Mouse (Mus musculus): Measurements from ENCODE around the gene Ntn3. TPM values are rescaled to one million over a fixed set of nuclear protein-coding genes. Genes with fewer than 3 reads are reported as not detected.

Gene Ntn3
- polyA plus RNA-seq, 1 experiment from 2014 or later, result 4.7 TPM

DNA sequence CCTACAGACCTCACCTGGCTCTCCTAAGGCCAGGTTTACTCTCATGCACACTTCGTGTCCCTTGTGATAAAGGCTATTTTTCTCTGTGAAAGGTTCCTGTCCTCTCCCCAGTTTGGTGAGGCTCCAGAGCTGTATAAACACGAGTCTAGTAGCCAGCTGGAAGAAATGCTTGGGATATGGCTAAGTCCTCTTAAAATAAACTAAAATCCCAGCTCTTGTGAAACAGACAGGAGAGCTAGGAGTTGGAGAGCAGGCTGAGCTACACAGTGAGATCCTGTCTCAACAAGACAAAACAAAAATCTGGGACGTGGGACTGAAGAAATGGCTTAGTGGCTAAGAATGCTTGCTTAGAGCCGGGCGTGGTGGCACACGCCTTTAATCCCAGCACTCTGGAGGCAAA is 3.9 kb upstream of the Ntn3 start:
- Histone ChIP-seq H3K9ac (replicated peaks; ENCODE audit: low read depth, low read length) (no peak overlapping the region), H3K36me3 (ENCODE audit: control insufficient read depth, insufficient read depth) (0 out of 2 replicates have a peak, but pooled peaks cover 5% of the 10 kb centered on the region), H3K4me3 (replicated peaks; ENCODE audit: low read length) (no peak overlapping the region), H3K9me3 (ENCODE audit: control insufficient read depth, low read length) (no peaks in the 10 kb centered on the region), H3K27me3 (replicated peaks; ENCODE audit: control insufficient read depth, insufficient read depth, low read length) (no peaks in the 10 kb centered on the region), H3K27ac (ENCODE audit: low read length) (no peak overlapping the region), H3K4me1 (replicated peaks; ENCODE audit: control insufficient read depth, insufficient read depth, low read length) (peaks cover 33% of the 10 kb centered on the region), H3K4me2 (ENCODE audit: low read length) (no peak overlapping the region)
- no peak for ATAC-seq
- 81% methylated on average over 6 of the region's 6 CpGs for WGBS

DNA sequence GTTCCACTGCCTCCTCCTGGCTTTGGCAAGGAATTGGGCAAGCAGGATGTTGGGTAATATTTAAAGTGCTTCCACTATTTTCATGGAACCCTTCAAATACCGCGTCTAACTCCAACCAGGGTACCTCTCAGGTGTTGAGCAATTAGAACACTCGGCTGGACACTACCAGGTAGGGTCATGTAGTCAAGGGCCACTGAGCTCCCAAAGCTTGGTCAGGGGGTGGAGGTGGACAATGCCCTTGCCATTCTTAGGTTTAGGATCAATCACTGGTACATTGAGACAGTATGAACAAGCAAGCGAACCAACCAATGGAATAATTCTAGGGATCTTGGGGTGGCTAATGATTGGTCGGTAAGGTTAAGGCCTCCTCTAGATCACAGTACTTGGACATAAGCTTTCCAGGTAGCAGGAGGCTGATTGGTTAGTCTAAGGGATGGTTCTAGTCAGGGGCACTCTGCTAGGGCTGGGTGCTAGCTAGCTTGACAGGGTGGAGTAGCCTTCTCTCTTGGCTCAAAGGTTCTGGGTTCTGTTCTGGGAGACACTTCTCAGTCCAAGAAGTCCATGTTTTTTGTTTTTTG is 3.2 kb upstream of the Ntn3 start:
- no peak for ATAC-seq
- peak overlapping the region; percentile 98 for H3K4me2 ChIP-seq (ENCODE audit: low read length)
- 24% methylated on average over 5 of the region's 5 CpGs for WGBS
- no peaks in the 10 kb centered on the region for H3K9me3 ChIP-seq (ENCODE audit: control insufficient read depth, low read length)
- no peak overlapping the region for H3K27ac ChIP-seq (ENCODE audit: low read length)
- H3K9ac ChIP-seq (replicated peaks; ENCODE audit: low read depth, low read length), result no peak overlapping the region
- 0 out of 2 replicates have a peak, but pooled peaks cover 5% of the 10 kb centered on the region for H3K36me3 ChIP-seq (ENCODE audit: control insufficient read depth, insufficient read depth)
- peak overlapping the region; percentile 69 for H3K4me3 ChIP-seq (replicated peaks; ENCODE audit: low read length)
- peaks cover 6% of the 10 kb centered on the region; the same call in 1 of the 2 replicates for H3K27me3 ChIP-seq (replicated peaks; ENCODE audit: control insufficient read depth, insufficient read depth, low read length)
- H3K4me1 ChIP-seq (replicated peaks; ENCODE audit: control insufficient read depth, insufficient read depth, low read length), result peaks cover 39% of the 10 kb centered on the region

DNA sequence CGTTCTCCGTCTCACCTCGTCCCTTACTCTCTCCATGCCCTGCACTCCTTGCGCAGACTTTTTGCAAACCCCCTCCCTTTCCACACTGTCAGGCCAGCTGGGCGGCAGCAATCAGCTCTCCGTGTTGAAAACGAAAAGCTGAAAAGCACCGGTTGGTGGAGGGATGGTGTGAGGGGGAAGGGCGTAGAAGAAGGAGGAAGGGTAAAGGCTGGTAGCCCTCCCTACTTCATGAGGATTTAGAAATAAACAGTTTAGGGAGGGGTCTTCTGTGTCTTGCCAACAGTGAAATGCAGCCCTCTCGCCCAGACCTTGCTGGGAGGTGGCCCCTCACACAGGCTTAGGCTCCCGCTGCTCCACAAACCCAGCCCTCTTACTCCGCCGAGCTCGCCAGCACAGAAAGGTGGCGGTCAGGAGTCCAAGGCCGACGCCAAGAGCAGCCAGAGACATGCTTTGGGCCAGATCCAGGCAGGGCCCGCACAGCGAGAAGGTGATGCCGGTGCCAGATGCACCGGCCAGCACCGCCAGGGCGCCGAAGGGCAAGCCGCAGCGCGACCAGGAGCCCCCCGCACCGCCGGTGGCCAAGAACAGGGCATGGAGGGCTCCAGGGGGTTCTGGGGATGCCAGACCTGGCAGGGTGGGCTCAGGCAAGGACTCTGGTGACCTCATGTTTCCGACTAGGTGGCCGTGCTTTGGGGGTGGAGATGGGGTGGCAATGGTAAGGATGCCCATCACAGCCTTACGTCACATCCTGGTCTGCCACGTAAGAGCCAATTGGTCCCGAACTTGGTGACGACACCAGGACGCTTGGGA is 2.5 kb upstream of the Ntn3 start:
- H3K4me3 ChIP-seq (replicated peaks; ENCODE audit: low read length), result peak overlapping the region; percentile 69
- ATAC-seq, result peak; percentile 65
- WGBS, result under 1% methylated on average over 37 of the region's 37 CpGs
- peaks cover 46% of the 10 kb centered on the region for H3K4me1 ChIP-seq (replicated peaks; ENCODE audit: control insufficient read depth, insufficient read depth, low read length)
- H3K27me3 ChIP-seq (replicated peaks; ENCODE audit: control insufficient read depth, insufficient read depth, low read length), result peaks cover 8% of the 10 kb centered on the region; the same call in 1 of the 2 replicates
- peak overlapping the region; percentile 78 for H3K27ac ChIP-seq (ENCODE audit: low read length)
- H3K4me2 ChIP-seq (ENCODE audit: low read length), result peak overlapping the region; percentile 98
- H3K9ac ChIP-seq (replicated peaks; ENCODE audit: low read depth, low read length), result peak overlapping the region; percentile 88
- H3K9me3 ChIP-seq (ENCODE audit: control insufficient read depth, low read length), result no peaks in the 10 kb centered on the region
- 0 out of 2 replicates have a peak, but pooled peaks cover 5% of the 10 kb centered on the region for H3K36me3 ChIP-seq (ENCODE audit: control insufficient read depth, insufficient read depth)

DNA sequence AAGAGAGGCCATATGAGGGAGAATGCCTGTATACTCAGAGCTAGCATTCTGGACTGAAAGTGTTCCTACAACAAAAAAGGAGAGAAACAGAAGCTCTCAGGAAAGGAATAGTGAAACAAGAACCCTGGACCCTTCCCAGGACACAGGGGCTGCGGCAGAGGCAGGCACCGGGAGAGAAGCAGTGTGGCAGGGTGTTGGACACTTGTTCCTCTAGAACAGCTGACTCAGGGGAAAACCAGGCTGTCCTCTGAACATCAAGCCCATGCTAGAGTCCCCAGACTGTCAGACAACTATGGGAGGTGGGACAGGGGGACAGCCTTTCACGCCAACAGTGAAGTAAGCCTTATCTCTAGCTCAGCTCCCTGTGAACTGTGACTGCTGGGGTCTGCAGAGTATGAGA is 1.3 kb upstream of the Ntn3 start:
- H3K4me2 ChIP-seq (ENCODE audit: low read length), result no peak overlapping the region
- ATAC-seq, result no peak
- no peaks in the 10 kb centered on the region for H3K9me3 ChIP-seq (ENCODE audit: control insufficient read depth, low read length)
- 0 out of 2 replicates have a peak, but pooled peaks cover 2% of the 10 kb centered on the region for H3K36me3 ChIP-seq (ENCODE audit: control insufficient read depth, insufficient read depth)
- H3K9ac ChIP-seq (replicated peaks; ENCODE audit: low read depth, low read length), result no peak overlapping the region
- 85% methylated on average over 3 of the region's 3 CpGs for WGBS
- H3K27me3 ChIP-seq (replicated peaks; ENCODE audit: control insufficient read depth, insufficient read depth, low read length), result peaks cover 8% of the 10 kb centered on the region; the same call in 1 of the 2 replicates
- H3K4me1 ChIP-seq (replicated peaks; ENCODE audit: control insufficient read depth, insufficient read depth, low read length), result peaks cover 59% of the 10 kb centered on the region
- no peak overlapping the region for H3K4me3 ChIP-seq (replicated peaks; ENCODE audit: low read length)
- H3K27ac ChIP-seq (ENCODE audit: low read length), result no peak overlapping the region

DNA sequence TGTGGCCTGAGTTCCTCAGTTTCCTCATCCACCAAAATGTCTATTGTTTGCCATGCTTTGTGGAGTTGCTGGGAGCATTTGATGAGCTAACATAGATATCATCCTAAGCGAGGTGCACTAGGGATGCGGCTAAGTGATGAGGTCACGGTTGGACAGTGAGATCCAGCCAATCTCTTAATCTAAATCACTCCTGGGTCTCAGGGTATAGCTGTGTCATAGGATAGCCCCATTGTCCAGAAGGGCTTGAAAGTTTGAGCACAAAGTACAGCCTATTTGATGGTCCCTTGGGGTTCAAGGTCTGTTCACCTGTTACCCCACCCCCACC is 547 bp upstream of the Ntn3 start:
- 69% methylated on average over 3 of the region's 3 CpGs for WGBS
- no peak for ATAC-seq
- H3K9ac ChIP-seq (replicated peaks; ENCODE audit: low read depth, low read length), result no peak overlapping the region
- no peaks in the 10 kb centered on the region for H3K9me3 ChIP-seq (ENCODE audit: control insufficient read depth, low read length)
- no peaks in the 10 kb centered on the region for H3K36me3 ChIP-seq (ENCODE audit: control insufficient read depth, insufficient read depth)
- H3K4me3 ChIP-seq (replicated peaks; ENCODE audit: low read length), result no peak overlapping the region
- peaks cover 60% of the 10 kb centered on the region for H3K4me1 ChIP-seq (replicated peaks; ENCODE audit: control insufficient read depth, insufficient read depth, low read length)
- peak overlapping the region; percentile 59; the same call in 1 of the 2 replicates for H3K27ac ChIP-seq (ENCODE audit: low read length)
- peak overlapping the region; percentile 96 for H3K4me2 ChIP-seq (ENCODE audit: low read length)
- H3K27me3 ChIP-seq (replicated peaks; ENCODE audit: control insufficient read depth, insufficient read depth, low read length), result peaks cover 8% of the 10 kb centered on the region; the same call in 1 of the 2 replicates

DNA sequence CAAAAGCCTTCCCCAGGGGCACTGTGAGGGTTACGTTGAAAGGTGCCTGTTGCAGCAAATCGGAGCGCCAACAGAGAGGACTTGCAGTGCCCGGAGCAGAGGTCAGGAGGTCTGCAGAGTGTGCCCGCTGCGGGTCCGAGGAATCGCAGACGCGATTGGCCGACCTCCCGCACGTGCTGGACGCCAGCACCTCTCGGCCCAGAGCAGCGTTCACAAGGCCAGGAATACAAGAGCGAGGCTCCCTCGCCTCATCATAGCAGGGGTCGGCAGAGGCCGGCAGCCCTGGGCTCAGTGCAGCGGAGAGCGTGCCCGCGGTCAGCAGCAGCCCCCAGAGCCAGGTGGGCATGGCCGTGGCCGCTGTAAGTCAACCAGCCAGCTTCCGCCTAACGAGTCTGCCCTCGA is 689 bp downstream of the Ntn3 start:
- Histone ChIP-seq H3K4me1 (replicated peaks; ENCODE audit: control insufficient read depth, insufficient read depth, low read length) (peaks cover 73% of the 10 kb centered on the region), H3K27ac (ENCODE audit: low read length) (peak overlapping the region; percentile 59), H3K4me3 (replicated peaks; ENCODE audit: low read length) (peak overlapping the region; percentile 54), H3K9me3 (ENCODE audit: control insufficient read depth, low read length) (no peaks in the 10 kb centered on the region), H3K36me3 (ENCODE audit: control insufficient read depth, insufficient read depth) (no peaks in the 10 kb centered on the region), H3K27me3 (replicated peaks; ENCODE audit: control insufficient read depth, insufficient read depth, low read length) (peaks cover 8% of the 10 kb centered on the region; the same call in 1 of the 2 replicates), H3K9ac (replicated peaks; ENCODE audit: low read depth, low read length) (peak overlapping the region; percentile 78), H3K4me2 (ENCODE audit: low read length) (peak overlapping the region; percentile 96)
- WGBS, result 2% methylated on average over 29 of the region's 29 CpGs
- ATAC-seq, result no peak

DNA sequence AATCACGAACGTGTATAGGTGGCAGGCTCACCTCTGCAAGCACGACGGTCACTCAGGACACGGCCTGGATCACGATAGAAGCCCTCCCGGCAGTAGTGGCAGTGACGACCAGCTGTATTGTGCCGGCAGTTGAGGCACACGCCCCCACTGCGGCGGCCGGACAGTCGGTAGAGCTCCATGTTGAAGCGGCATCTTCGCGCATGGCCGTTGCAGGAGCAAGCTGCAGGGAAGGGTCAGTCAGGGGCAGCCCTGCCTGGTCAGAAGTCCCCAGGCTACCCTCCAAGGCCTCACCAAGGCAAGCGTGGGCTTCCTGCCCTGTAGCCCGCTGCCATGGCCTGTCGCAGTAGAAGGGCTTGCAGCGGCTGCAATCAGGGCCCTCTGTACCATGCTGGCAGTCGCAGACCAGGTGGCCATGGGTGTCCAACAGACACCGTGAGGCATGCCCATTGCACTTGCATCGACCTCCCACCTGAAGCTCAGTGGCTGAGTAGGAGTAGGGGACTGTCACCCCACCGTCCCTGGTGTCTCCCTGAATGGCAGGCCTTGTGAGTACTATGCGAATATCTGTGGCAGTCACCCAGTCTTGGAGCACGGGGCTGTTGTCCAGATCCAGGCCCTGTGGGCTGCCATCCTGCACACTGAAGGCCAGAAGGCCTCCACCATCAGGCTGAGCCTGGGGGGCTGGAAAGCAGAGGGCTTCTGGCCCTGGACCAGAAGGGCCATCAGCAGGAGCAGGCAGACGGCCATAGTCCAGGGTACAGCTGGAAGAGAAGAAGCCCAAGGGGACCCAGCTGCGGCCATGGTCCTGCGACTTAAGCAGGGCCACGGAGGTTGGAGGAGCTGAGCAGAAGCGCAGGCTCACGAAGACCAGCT is 1.3 kb downstream of the Ntn3 start:
- peak overlapping the region; percentile 78 for H3K9ac ChIP-seq (replicated peaks; ENCODE audit: low read depth, low read length)
- 64% methylated on average over 34 of the region's 34 CpGs for WGBS
- H3K27me3 ChIP-seq (replicated peaks; ENCODE audit: control insufficient read depth, insufficient read depth, low read length), result peaks cover 8% of the 10 kb centered on the region; the same call in 1 of the 2 replicates
- no peaks in the 10 kb centered on the region for H3K9me3 ChIP-seq (ENCODE audit: control insufficient read depth, low read length)
- no peak for ATAC-seq
- H3K4me2 ChIP-seq (ENCODE audit: low read length), result peak overlapping the region; percentile 96
- peaks cover 77% of the 10 kb centered on the region for H3K4me1 ChIP-seq (replicated peaks; ENCODE audit: control insufficient read depth, insufficient read depth, low read length)
- H3K36me3 ChIP-seq (ENCODE audit: control insufficient read depth, insufficient read depth), result no peaks in the 10 kb centered on the region
- peak overlapping the region; percentile 54 for H3K4me3 ChIP-seq (replicated peaks; ENCODE audit: low read length)
- H3K27ac ChIP-seq (ENCODE audit: low read length), result no peak overlapping the region

DNA sequence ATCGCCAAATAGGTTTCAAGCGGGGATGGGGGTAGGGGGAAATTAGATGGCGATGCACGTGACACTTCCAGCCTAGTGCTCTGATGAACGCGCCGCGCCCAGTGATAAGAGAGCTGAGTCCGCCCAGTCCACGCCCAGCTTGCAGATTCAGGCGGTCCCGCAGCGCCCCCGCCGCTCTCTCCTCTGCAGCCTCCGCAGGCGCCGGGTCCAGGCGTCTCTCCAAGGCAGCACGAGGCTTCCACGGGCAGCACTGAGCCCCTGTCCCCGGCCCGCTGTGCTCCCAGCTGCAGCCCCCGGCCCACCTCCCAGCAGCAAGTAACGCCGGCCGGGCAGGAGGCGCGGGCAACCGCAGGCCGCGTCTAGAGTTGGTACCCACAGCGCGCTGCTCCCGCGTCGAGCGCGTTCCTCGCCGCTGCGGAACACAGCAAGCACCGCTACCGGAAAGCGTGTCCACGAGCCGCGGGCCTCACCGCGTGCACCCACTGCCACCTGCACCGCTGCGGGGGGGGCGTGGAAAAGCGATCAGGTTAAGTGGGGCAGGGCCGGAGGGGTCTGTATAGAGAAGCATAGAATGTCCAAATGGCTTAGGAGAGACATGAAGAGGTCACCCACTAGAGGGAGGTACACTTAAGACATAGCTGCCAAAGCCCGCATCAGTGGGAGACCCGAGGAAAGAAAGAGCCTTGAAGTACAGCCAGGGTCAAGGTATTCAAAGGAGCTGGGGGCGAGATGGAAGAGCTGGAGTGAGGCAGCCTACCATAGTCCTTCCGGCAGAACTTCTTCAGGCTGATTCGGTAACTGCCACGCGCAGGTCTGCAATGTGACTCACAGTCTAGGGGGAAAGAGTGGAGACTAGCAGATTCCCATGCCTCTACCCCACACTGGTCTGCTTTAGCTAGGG is 2.6 kb downstream of the Ntn3 start:
- Histone ChIP-seq H3K9ac (replicated peaks; ENCODE audit: low read depth, low read length) (peak overlapping the region; percentile 68), H3K27me3 (replicated peaks; ENCODE audit: control insufficient read depth, insufficient read depth, low read length) (peaks cover 8% of the 10 kb centered on the region; the same call in 1 of the 2 replicates), H3K36me3 (ENCODE audit: control insufficient read depth, insufficient read depth) (no peaks in the 10 kb centered on the region), H3K4me3 (replicated peaks; ENCODE audit: low read length) (peak overlapping the region; percentile 85), H3K4me2 (ENCODE audit: low read length) (peak overlapping the region; percentile 96), H3K4me1 (replicated peaks; ENCODE audit: control insufficient read depth, insufficient read depth, low read length) (peaks cover 75% of the 10 kb centered on the region), H3K9me3 (ENCODE audit: control insufficient read depth, low read length) (no peaks in the 10 kb centered on the region), H3K27ac (ENCODE audit: low read length) (peak overlapping the region; percentile 44)
- peak; percentile 25 for ATAC-seq
- WGBS, result 5% methylated on average over 59 of the region's 62 CpGs
